Mouse (Mus musculus): Measurements from ENCODE around the gene Wwox.
A peak's percentile ranks its signal among the peaks of the same experiment; 100 is the strongest.

Gene Wwox

GRCm38 (mm10) chr8:114604315-114604714 lies 164.9 kb downstream of the Wwox start:
- DNase-seq = no peak

DNA sequence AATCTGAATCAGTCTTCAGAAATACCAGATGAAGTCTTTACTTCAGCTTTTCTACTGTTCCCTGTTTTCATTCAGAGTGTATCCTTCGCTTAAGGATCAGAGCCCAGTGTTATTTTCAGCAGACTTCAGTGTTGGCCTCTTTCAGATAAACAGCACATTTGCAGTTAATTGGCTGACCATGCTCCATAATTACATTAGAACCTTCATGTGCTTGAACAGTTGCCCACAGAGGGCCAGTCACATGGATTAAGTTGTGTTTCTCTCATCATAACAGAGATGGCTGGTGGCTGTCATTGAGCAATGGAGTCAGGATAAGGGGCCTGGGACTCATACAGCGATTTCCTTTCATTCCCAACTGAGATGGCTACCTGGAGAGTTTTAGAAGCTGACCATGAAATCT lies 166.2 kb downstream of the Wwox start:
- DNase-seq = no peak

- no peak for DNase-seq
Observed at GRCm38 (mm10) chr8:114609330-114609729, 169.9 kb downstream of the Wwox start.

DNA sequence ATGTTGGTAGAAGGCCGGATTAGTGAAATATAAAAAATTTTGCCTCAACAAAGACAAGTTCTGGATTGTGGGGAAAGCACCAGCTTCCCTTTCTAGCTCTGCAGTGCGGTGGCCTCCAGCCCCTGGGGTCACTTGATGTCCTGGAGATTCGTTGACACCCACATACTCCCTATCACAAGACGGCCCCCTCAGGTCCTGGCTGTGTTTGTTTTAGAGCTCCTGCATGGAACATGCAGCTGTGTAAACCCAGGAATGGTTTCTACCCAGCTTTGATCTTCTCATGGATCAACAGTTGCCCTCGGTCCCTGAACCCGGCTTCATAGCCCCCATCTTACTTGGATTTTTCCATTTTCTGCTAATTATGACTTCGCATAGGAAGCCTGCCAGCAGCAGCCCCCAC lies 171.6 kb downstream of the Wwox start:
- no peak for DNase-seq

DNA sequence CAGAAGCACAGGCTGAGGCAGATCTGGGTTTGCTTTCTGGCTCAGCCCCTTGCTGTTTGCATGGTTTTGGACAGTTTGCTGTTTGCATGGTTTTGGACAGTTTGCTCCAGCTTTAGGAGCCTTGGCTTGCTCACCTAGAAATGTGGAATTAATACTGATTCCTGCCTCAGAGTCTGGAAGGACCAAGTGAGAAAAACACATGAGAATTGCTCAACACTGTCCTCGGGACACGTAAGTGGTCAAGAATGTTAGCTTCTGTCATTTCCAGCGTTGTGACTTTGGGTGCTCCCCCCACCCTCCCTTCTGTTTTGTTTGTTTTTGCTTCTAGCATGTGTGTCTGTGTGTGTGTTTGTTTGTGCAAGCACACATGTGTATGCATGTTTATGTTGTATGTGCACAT lies 172.6 kb downstream of the Wwox start:
- DNase-seq = no peak

GRCm38 (mm10) chr8:114615413-114615812 lies 176.0 kb downstream of the Wwox start:
- no peak for DNase-seq

GRCm38 (mm10) chr8:114615908-114616307 lies 176.5 kb downstream of the Wwox start:
- no peak for DNase-seq

DNA sequence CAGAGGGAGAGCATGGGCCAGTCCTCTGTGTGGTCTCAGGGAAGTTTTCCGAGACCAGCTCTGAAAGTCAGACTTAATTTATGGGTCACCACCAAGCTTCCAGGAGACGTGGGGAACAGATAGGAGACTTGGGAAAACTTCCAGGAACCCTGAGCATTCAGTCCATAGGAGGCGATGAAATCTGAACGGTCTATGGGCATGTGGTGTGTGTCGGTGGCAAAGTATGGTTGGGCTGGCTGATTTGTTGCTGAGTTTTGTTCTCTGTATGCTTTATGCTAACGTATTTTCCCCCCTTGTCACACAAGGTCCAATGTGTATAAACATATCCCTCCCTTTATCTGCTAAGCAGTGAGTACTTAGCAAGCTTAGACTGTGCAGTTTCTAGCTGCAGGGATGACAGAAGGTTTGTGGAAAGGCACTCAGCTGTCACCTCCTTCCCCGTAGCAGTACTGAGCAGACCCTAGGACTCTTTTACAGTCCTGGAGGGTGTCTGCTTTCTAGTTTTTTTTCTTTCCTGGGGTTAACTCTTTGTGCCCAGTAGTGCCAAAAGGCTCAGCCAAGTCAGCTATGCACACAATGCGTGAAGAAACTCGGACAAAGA lies 179.6 kb downstream of the Wwox start:
- DNase-seq = no peak

DNA sequence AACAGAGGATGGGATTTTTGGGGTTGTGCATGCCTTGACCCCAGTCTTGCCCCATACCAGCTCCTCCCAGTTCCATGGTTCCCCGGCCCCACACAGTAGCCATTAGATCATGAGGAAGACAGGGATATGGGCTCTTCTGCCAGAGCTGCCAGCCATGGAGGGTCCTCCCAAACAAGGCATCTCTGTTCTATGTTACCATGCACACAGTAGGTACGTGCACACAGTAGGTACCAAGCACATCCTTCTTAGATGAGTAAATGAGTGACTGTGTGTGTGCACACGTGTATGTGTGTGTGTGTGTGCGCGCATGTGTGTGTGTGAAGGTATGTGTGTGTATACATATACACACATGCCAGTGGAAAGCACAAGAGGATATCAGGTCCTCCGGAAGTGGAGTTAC lies 185.9 kb downstream of the Wwox start:
- no peak for DNase-seq

DNA sequence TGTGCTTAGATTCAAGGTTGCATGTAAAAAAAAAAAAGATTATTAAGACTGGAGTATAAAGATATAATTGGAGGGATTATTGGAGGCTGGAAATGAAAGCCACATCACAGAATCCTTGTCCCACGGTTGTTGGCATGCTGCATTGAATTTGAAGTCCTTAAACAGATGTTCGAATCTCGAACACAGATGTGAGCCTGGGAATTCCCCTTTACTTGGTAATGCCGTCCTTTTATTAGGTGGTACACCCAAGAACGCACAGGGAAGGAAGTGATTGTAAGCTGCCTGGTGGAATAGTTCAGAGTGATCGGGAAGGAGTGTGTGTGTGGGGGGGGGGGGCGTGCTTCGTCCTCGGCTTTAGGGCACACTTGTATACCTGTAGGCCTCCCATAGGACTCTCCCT lies 187.4 kb downstream of the Wwox start:
- no peak for DNase-seq

DNA sequence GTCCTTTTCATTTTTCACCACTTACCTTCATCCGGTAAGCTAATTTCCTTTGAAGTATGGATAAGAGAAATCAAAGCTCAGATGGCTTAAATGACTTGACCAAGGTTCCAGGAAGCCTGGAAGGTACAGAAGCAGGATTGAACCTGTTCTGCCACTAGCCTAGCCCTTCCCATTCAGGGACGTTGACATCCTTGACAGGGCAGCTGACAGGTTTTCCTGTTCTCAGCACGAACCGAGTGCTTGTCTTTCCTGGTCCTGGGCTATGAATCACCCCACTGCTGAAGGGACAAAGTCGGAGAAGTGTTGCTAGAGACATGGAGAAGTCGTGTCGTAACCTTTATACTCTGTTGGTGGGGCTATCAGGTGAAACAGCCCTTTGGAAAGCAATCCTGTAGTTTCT lies 190.3 kb downstream of the Wwox start:
- no peak for DNase-seq

- DNase-seq = no peak
Observed at GRCm38 (mm10) chr8:114631087-114631486, 191.6 kb downstream of the Wwox start.

GRCm38 (mm10) chr8:114634151-114634550 lies 194.7 kb downstream of the Wwox start:
- DNase-seq = no peak

DNA sequence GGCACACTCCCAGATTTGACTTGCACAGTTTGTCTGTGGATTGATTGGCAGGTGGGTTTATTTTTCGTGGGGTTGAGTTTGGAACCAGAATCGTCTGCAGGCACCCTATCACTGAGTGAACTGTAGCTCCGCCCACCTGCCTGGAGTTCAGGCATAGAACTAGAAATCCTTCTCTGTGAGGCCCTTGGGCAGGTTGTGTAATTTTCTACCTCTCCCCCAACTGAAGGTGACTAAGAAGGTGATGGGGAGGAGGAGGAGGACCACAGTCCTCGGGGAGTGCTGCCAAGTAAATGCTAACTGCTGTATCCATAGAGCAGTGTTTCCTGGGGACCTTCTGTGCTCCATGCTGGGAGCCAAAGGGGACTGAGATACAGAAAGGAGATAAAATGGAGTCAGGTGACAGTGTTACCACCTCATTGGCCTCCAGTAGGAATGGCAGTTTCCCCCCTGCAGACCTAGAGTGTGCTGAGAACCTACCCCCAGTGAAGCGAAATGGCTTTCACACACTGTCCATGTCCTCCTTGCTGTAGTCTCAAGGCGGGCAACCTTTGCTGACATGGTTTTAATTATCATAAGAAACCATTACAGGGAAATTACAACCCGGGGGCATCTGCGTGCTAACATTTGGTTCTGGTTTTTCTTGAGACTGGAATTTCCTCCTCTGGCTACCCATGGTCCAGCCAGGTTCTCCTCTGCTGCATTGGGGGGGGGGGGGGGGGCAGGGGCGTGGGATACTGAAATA lies 195.4 kb downstream of the Wwox start:
- DNase-seq = peak; percentile 74

- no peak for DNase-seq
Observed at GRCm38 (mm10) chr8:114636376-114636775, 196.9 kb downstream of the Wwox start.

GRCm38 (mm10) chr8:114641809-114642208 lies 202.4 kb downstream of the Wwox start:
- DNase-seq = no peak

DNA sequence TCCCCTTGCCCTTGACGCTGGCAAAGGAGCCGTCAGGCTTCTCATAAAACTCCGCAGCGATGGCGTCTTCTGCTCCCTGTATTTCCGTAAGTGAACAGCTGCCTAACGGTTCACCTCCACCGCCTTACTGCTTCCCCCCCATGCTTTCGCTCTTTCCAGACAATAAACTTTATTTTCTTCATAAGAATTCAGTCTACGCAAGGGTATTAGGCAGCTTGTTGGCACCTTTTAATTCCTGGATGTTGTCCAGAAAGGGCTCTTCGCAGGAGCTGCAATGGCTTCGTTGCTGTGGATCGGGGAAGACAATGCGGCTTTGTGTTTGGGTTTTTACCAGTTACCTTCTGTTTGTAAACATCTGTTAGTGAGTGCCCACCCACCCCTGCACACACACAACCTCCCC lies 211.3 kb downstream of the Wwox start:
- DNase-seq = no peak

DNA sequence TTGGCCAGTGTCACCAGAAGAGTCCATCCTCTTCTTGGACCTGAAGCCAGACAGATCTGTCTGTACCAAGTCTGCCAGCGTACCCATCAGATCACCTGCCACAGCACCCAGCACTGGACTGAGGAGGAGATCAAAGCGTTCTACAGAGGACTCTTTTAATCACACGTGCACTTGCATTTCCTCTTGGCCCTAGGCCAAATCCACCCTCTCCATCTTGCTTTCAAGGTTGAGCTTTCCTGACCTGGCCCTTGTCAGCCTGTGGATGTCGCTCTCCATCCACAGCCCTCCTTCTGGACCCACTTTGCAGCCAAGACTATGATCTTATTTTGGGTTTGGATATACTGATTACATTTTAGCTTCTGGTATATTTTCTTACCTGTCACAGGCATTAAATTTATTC lies 218.3 kb downstream of the Wwox start:
- DNase-seq = no peak

DNA sequence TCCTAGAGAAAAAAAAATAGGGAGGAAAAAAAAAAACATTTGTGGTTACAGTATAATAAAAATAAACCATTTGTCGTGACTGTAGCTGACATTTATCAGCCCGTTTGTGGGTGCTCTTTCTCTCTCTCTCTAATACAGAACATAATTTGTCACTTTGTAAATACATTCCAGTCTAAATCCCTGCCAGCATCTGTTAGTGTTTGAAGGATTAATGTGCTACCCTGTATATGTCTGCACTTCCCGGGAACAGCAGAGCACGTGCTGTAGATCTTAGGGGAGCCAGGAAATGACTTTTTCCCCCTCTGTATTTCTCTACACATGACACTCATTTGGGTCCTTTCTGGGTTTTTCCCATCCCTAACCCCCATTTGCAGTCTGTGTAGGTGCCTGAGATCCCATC lies 219.0 kb downstream of the Wwox start:
- no peak for DNase-seq

- DNase-seq = no peak
Observed at GRCm38 (mm10) chr8:114663053-114663452, 223.6 kb downstream of the Wwox start.

- DNase-seq = no peak
Observed at GRCm38 (mm10) chr8:114665521-114665920, 226.1 kb downstream of the Wwox start.

- DNase-seq = no peak
Observed at GRCm38 (mm10) chr8:114670801-114671200, 231.3 kb downstream of the Wwox start.

- DNase-seq = no peak
Observed at GRCm38 (mm10) chr8:114671237-114671674, 231.8 kb downstream of the Wwox start.

DNA sequence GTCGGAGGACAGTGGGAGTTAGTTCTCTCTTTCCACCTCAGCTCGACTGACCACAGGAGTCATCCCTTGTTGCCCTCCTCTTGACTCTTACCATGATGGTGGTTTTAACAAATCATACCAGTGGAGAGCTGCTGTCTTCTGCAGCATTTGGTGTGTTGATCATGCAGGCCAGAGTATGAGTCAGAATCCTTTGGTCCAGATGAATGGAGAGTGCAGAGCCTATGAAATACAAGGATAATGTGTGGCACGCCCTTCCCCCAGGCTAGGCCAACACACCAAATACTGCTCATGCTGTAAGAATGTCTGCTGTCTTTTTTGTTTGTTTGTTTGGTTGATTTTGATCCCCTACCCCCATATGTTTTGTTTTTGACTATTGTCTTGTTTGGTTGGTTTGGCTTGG lies 234.0 kb downstream of the Wwox start:
- DNase-seq = no peak

GRCm38 (mm10) chr8:114675151-114675550 lies 235.7 kb downstream of the Wwox start:
- DNase-seq = no peak
